Mouse (Mus musculus) telencephalon, adult 2 months (tissue): ENCODE results near the gene Fam19a1.

Source experiments
- DNase-seq: peaks from one replicate; pipeline ENCODE4 v3.0.0-alpha.2; 2011; ENCODE audit warnings: low read depth, low spot score

Fam19a1 gene

DNA sequence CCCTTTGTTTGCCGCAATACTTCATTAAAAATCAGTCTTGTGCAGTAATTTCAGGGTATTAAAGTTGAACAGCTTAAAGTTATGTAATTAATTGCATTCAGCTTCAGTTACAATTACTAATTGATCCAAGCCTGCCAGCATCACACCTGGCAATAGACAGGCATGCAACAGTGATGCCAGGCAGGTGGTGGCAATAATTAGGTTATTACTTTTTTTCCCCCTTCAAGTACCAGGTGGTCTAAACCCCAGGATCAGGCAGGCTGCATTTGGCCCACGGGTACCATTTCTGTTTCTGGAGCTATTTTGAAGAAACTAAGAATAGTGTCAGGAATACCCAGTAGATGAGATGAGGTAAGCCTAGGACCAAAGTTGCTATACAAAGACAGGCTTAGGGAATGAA lies 141.9 kb downstream of the Fam19a1 start:
- DNase-seq: no peak

GRCm38 (mm10) chr6:96258651-96259050 lies 145.7 kb downstream of the Fam19a1 start:
- DNase-seq: peak; percentile 60

DNA sequence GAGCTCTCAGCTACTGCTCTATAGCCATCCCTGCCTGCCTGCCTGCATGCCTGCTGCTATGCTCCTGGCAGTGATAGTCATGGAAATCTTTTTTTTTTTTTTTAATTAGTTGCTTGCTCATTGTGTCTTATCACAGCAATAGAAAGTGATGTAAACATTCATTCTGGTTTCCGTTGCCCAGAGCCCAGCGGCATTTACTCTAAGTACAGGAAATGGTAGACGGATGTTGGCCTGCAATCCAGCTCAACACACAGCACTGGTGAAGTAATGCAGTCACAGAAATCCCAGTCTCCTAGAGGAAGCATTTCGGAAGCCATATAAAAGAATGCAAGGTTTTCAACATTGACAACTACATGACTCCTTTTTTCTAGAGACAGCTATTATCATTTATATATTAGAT lies 153.5 kb downstream of the Fam19a1 start:
- no peak for DNase-seq

GRCm38 (mm10) chr6:96268788-96269187 lies 155.8 kb downstream of the Fam19a1 start:
- DNase-seq: no peak

- DNase-seq: no peak
These were observed 157.5 kb downstream of the Fam19a1 start for GRCm38 (mm10) chr6:96270436-96270835.

- no peak for DNase-seq
These were observed 170.8 kb downstream of the Fam19a1 start for GRCm38 (mm10) chr6:96283731-96284130.

DNA sequence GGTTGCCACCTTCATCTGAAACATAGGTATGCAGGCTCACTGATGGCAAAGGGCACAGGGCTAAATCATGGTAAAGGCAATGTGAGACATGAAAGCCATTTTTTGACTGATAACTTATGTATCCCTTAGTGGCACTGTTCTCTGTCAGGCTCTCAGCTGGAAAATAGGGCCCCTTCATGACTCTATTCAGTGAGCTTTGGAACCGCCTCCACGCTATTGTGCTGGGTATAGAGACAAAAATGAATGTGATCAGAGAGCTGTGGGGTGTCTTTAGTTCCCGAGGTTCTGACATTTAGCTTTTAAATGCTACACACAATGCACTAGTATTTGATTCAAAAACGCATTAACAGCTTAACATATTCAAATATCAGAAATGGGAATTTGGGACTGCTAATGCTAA lies 171.6 kb downstream of the Fam19a1 start:
- DNase-seq: no peak

- DNase-seq: no peak
These were observed 173.3 kb downstream of the Fam19a1 start for GRCm38 (mm10) chr6:96286276-96286675.

DNA sequence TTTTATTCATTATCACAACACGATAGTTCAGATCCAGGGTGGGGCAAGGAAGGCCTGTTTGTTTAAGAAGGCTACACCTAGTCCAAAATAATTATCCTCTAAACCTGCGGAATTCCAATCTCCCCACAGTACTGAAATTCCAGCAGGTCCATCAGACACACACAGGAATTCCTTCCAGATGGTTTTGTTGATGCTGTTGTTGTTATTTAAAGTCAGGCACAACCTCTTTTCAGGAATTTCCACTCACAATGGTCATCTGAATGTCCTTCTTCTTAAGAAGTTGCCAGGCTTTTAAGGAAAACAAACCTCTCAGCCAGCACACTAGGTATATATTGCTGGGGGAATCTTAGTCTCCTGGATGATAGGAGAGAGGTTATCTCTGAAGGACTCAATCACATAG lies 174.4 kb downstream of the Fam19a1 start:
- no peak for DNase-seq

DNA sequence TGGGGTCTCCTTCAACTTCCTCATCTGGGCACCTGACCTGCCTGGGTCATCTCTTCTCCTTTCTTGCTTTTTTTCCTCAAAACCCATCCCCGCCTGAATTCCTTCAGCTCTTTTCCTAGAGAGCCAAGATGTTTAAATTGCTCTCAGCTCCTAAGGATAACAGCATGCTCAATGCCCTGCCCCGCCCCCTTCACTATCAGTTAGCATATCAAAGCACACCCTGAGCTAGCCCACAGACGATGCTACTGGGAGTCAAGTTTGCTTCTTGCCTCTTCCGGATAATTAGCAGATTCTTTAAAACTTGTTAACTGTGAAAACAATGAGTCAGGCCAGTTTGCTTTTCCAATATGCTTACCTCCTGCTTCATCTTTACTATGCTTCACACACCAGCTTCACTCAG lies 176.7 kb downstream of the Fam19a1 start:
- no peak for DNase-seq

- no peak for DNase-seq
These were observed 234.5 kb downstream of the Fam19a1 start for GRCm38 (mm10) chr6:96347491-96347890.

DNA sequence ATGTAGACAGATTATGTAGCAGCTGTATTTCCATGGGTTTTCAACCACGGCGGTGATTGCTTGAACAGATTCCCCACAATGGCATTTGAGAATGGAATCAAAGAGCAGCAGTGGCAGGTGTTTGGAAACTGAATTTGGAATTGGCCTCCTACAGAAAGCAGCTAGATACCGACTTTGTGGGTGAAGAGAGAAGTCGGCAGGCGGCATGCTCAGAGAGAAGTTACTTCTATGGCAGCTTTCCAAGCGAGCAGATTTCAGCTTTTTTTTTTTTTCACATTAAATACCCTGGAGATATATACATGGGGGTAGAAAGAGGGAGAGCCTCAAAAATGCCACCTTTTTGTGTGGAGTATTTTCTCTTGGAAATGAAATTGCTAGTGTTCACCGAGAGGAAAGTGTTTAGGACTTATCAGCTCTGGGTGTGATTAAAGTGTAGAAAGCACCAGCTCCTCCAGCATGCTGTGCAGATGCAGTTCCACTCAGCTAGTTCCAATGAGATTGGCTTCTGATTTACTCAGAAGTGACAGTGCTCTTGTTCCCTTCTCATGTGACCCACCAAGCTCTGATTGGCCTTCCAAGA lies 236.6 kb downstream of the Fam19a1 start:
- DNase-seq: peak; percentile 89

DNA sequence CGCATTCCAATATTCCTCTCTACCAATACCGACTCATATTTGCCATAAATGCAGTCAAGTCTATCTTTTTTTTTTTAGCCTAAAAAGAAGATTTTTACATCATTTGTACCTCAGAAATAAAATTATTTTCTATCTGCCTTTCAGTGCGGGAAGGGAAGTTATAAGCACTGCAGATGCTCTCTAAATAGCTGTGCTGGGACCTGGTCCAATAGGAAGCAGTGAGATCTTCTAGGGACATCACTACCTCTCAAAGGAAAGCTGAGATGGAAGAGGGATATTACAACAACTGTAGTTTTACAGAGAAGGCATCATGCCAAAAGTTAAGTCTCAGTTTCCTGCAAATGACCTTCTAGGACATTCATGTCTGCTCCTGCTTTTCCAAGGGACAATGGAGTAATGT lies 256.6 kb downstream of the Fam19a1 start:
- no peak for DNase-seq

DNA sequence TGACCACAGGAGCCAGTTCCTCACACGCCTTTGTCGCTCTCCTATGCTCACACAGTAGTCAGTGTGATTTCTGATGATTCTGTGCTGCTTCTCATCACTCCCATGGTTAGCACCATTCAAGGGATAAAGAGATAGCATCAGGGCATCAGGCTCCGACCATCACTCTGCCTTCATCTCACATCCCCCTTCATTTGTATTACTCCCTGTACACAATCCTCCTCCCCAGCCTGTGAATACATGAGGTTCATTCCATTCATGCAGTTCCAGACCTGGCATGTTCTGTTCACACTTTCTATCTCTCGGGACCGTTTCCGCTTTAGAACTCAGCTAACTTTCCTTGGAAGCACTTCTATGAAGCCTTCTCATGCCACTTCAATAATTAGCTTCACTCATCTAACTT lies 259.9 kb downstream of the Fam19a1 start:
- no peak for DNase-seq

DNA sequence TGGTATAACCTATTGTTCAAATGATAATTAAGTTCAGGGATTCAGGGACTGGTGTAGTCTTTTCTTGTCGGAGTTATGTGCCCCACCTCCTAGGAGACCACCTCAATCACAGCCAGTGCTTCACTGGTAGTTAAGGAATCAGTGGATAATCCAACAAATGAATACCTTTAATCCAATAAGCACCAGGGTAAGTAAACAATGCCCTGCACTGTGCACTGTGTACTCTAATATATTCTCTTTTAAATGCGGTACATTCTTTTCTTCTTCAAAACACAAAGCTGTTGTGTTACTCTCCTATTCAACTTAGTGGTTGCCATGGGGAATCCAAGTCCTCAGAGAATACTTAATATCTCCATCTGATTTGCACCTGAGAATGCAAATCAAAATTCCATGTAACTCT lies 260.3 kb downstream of the Fam19a1 start:
- DNase-seq: no peak

GRCm38 (mm10) chr6:96376773-96377172 lies 263.8 kb downstream of the Fam19a1 start:
- DNase-seq: no peak

GRCm38 (mm10) chr6:96379229-96379628 lies 266.3 kb downstream of the Fam19a1 start:
- no peak for DNase-seq

- no peak for DNase-seq
These were observed 271.5 kb downstream of the Fam19a1 start for GRCm38 (mm10) chr6:96384441-96384840.

DNA sequence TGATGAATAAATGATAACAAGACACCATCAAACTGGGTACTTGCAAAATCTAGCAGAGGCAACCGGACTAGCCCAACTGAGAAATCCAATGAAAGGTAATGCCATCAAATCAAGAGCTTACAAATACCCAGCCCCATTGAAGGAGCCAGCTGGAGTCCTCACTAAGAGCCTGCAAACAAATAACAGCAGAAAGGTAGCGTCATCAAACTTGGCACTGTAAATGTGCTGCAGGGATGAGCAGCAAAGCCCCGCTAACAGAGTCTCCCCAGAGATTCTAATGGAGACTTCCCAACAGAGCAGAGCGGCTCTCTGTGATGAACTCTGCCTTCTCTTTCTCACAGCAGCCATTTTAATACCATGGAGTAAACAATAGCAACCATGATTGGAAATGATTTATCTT lies 305.9 kb downstream of the Fam19a1 start:
- no peak for DNase-seq

DNA sequence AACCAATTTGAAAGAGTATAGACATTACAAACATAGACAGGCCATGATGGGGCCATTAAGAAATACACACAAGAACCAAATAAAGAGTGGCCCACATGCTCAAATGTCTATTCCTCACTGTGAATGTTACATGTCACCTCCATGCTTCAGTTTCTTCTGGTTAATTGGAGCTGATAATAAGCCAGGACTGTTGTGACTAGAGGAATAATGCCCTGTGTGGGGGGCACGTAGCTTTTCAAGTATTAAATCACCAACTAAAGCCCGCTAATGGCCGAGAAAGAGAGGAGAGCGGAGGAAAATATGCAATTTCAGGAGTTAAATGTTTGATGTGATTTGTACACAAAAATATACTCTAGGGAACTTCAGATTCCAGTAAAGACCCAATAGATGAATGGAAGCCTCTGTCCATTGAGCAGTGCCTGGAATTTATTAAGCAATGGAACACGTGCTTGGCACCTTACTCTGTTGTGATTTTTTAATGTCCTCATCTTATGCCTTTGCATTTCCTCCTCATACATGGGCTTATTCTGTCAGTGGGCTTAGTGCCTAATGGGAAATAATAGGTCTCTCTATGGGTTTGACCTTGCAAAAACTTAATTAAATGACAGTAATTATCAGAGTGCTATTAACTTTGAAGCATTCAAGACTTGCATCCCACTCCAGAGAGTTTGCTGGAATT lies 306.9 kb downstream of the Fam19a1 start:
- no peak for DNase-seq

- DNase-seq: no peak
These were observed 307.6 kb downstream of the Fam19a1 start for GRCm38 (mm10) chr6:96420515-96420914.

- DNase-seq: no peak
These were observed 316.4 kb downstream of the Fam19a1 start for GRCm38 (mm10) chr6:96429390-96429789.

DNA sequence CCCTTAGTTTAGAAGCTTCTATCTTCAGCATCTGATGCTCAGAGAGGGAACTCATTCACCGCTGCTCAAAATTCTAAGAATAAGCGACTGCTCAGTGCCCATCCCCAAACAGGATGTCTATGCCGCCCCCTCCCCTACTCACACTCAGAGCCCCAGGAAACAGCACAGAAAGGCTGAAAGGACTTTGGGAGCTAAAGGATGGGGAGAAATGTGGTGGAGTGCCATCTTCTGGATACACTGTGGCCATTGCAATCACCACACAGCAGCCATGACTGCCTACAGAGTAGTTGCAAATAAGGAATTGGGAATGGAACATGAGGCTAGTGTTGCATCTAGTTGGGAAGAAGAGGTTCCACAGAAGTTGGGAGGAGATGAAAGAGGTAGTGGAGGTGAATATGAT lies 319.4 kb downstream of the Fam19a1 start:
- no peak for DNase-seq

DNA sequence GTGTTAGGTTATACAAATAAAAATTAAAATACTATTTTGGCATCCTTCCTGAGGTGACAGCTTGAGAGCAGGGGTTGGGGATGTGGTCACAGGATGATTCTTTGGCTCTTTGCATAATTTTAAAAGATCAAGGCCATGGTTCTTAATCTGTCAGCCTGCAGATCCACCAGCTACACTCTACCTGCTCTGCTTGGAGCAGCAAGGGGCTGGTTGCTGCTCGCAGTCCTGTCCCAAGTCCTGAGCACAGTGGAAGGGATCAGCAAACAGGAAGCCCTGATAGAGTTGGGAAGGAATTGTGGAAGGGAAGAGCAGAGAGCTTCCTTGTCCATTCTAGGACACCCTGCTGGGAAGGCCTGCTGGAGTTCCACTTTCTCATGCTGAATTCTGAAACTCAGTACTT lies 320.9 kb downstream of the Fam19a1 start:
- no peak for DNase-seq
